Mouse (Mus musculus) megakaryocyte-erythroid progenitor cell, adult 5-6 weeks (primary cell): ENCODE results near the gene Gm49340. TPM values are rescaled to one million over a fixed set of nuclear protein-coding genes. Genes with fewer than 3 reads are reported as not detected.

Experiments used
- total RNA-seq, 2 experiments: library from RNA; stranded (forward) in 1 of 2; stranded (reverse) in 1 of 2; fragments of 200-1000, 215-1000 nt in 1 of 2; fragments of >200 nt in 1 of 2; fragmentation: Nextera tagmentation in 1 of 2; gene quantifications; 2 replicates each; pipeline ENCODE4 v1.2.3; 2014 to 2017

Gm49340 gene
- total RNA-seq, 2 experiments from 2014 or later, result not detected

Other genes starting within 250 kb of the Gm49340 start
- gene Itgae, start 239.2 kb upstream of the Gm49340 start, total RNA-seq (2014; fragmentation: Nextera tagmentation), result 0.17 and 0.20 TPM in 2 replicates
- not detected in 2 replicates for gene Itgae, start 239.2 kb upstream of the Gm49340 start, total RNA-seq (2017)
- gene Haspin, start 191.4 kb upstream of the Gm49340 start, total RNA-seq (2014; fragmentation: Nextera tagmentation), result 10.9 and 14.4 TPM in 2 replicates
- 12.8 and 14.8 TPM in 2 replicates for gene Haspin, start 191.4 kb upstream of the Gm49340 start, total RNA-seq (2017)
- 1.7 TPM in 1 of 2 replicates, not detected in the other for gene P2rx5, start 169.3 kb upstream of the Gm49340 start, total RNA-seq (2014; fragmentation: Nextera tagmentation)
- not detected in 2 replicates for gene P2rx5, start 169.3 kb upstream of the Gm49340 start, total RNA-seq (2017)
- gene Emc6, start 152.7 kb upstream of the Gm49340 start, total RNA-seq (2014; fragmentation: Nextera tagmentation), result 77.1 and 79.8 TPM in 2 replicates
- gene Emc6, start 152.7 kb upstream of the Gm49340 start, total RNA-seq (2017), result 34.1 and 53.7 TPM in 2 replicates
- 3.8 and 5.6 TPM in 2 replicates for gene Tax1bp3, start 152.7 kb upstream of the Gm49340 start, total RNA-seq (2014; fragmentation: Nextera tagmentation)
- gene Tax1bp3, start 152.7 kb upstream of the Gm49340 start, total RNA-seq (2017), result 1.2 and 5.5 TPM in 2 replicates
- gene Ctns, start 130.7 kb upstream of the Gm49340 start, total RNA-seq (2014; fragmentation: Nextera tagmentation), result 12.0 and 13.2 TPM in 2 replicates
- gene Ctns, start 130.7 kb upstream of the Gm49340 start, total RNA-seq (2017), result 4.0 and 9.5 TPM in 2 replicates
- gene Shpk, start 130.3 kb upstream of the Gm49340 start, total RNA-seq (2014; fragmentation: Nextera tagmentation), result 2.5 and 8.5 TPM in 2 replicates
- gene Shpk, start 130.3 kb upstream of the Gm49340 start, total RNA-seq (2017), result 0.80 and 3.3 TPM in 2 replicates
- not detected in 2 replicates for gene Trpv1, start 95.4 kb upstream of the Gm49340 start, total RNA-seq (2014; fragmentation: Nextera tagmentation)
- not detected in 2 replicates for gene Trpv1, start 95.4 kb upstream of the Gm49340 start, total RNA-seq (2017)
- gene Trpv3, start 62.4 kb upstream of the Gm49340 start, total RNA-seq (2014; fragmentation: Nextera tagmentation), result not detected in 2 replicates
- gene Trpv3, start 62.4 kb upstream of the Gm49340 start, total RNA-seq (2017), result not detected in 2 replicates
- not detected in 2 replicates for gene Aspa, start 145 bp upstream of the Gm49340 start, total RNA-seq (2014; fragmentation: Nextera tagmentation)
- 3.0 and 10.2 TPM in 2 replicates for gene Aspa, start 145 bp upstream of the Gm49340 start, total RNA-seq (2017)
- not detected in 2 replicates for gene Spata22, start within 50 bp of the Gm49340 start, total RNA-seq (2014; fragmentation: Nextera tagmentation)
- gene Spata22, start within 50 bp of the Gm49340 start, total RNA-seq (2017), result not detected in 2 replicates
- gene Olfr20, start 21.0 kb downstream of the Gm49340 start, total RNA-seq (2014; fragmentation: Nextera tagmentation), result not detected in 2 replicates
- gene Olfr20, start 21.0 kb downstream of the Gm49340 start, total RNA-seq (2017), result not detected in 2 replicates
- not detected in 2 replicates for gene Olfr376, start 41.5 kb downstream of the Gm49340 start, total RNA-seq (2014; fragmentation: Nextera tagmentation)
- not detected in 2 replicates for gene Olfr376, start 41.5 kb downstream of the Gm49340 start, total RNA-seq (2017)
- gene Olfr1, start 69.9 kb downstream of the Gm49340 start, total RNA-seq (2014; fragmentation: Nextera tagmentation), result not detected in 2 replicates
- gene Olfr1, start 69.9 kb downstream of the Gm49340 start, total RNA-seq (2017), result not detected in 2 replicates
- gene Olfr378, start 98.7 kb downstream of the Gm49340 start, total RNA-seq (2014; fragmentation: Nextera tagmentation), result not detected in 2 replicates
- gene Olfr378, start 98.7 kb downstream of the Gm49340 start, total RNA-seq (2017), result not detected in 2 replicates
- not detected in 2 replicates for gene Olfr380, start 127.8 kb downstream of the Gm49340 start, total RNA-seq (2014; fragmentation: Nextera tagmentation)
- gene Olfr380, start 127.8 kb downstream of the Gm49340 start, total RNA-seq (2017), result not detected in 2 replicates
- gene Olfr381, start 161.9 kb downstream of the Gm49340 start, total RNA-seq (2014; fragmentation: Nextera tagmentation), result not detected in 2 replicates
- not detected in 2 replicates for gene Olfr381, start 161.9 kb downstream of the Gm49340 start, total RNA-seq (2017)
- not detected in 2 replicates for gene Olfr382, start 187.5 kb downstream of the Gm49340 start, total RNA-seq (2014; fragmentation: Nextera tagmentation)
- gene Olfr382, start 187.5 kb downstream of the Gm49340 start, total RNA-seq (2017), result not detected in 2 replicates